Mouse (Mus musculus) ZHBTc4 (cell line): ENCODE data around the gene Wdfy4.

Experiments
- DNase-seq: peaks from one replicate; pipeline ENCODE4 v3.0.0-alpha.2; 2011; ENCODE audit warnings: low read depth, low spot score

Wdfy4 gene

DNA sequence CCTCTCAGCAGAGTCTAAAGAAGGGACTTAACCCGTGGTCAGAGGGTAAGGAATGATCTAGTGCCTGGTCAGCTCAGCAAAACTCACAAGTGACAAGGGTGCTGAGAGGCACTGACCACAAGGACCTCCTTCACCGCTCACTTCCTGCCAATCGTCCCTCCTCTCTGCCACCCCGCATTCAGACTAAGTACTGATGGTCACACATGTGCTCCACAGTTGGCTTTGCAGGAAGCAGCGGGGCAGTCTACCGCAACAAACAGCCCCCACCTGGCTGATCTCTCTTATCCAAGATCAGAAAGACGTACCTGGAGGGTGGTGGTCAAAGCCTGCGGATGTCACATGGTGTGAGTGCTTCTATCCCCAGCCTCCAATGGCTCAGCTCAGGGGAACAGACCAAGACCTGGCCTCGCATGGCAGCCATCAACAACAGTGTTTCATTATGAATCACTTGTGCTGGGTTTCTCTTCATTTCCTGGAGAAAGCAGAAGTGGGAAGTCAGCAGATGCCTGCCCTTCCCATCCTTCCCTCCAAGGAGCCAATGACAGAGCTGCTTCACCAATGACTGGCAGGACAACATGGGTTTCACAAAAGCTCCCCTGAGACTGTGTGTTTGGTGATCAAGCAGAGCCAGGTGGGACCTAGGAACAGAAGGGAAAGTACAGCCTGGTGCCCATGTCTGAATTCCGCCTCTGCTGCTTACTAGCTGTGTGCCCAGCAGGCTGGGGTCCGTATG is at the start of gene Wdfy4:
Gene Wdfy4, minus strand, starts transcription at position 441 of the 733 bp plus-strand sequence.
- no peak for DNase-seq

DNA sequence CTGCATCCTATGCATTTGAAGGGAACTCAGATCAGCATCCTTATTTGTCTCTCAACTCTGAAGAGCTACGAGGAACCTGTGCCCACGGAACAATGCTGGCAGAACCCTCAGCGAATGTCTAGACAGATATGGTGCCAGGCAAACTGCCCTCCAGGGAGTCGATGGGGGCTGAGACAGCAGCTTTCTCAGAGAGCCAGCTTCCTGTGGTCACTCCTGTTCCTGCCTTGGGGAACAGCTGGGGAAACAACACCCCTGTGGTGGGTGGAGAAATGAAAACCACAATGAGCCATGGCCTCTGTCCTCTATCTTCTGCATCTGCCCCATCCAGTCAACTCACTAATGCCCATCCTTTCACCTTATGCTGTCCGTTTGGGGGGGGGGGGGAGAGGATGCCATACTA is 46.7 kb upstream of the Wdfy4 start:
- DNase-seq, result no peak

DNA sequence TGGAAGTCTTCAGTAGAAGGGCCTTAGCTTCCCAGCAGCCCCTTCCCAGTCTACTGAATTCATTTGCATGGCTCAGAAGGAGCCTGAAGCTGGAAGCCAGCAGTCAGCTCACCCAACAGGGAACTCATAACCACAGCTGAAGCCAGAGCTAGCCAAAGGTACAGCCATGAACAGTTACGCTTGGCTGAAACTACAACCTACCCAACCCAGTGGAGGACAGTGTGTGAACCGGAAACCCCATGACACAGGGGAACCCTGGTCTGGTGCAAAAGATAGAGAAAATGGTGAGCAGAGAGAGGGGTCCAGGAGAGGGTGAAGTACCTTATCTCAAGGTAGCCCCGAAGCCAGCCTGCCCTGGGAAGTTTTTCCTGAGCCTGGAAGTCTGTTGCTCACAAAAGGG is 46.0 kb upstream of the Wdfy4 start:
- no peak for DNase-seq

DNA sequence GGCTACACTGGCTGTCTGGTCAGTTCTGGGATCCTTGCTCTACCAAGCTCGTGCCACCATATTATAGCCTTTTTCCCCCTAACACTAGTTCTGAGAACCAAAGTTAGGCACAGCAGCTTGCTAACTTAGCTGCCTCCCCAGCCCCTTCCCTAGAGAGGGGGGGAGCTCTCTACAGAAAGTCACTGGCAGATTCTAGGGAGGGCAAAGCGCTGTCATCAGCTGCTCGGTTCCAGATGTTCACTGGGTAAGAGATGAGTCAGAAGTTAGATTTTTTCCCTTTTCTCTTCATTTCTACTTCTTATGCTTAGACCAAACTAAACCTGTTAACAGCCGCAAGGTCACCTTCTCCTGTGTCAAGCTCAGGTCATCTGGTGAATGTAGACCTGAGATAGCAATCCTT is 45.4 kb upstream of the Wdfy4 start:
- DNase-seq, result no peak

DNA sequence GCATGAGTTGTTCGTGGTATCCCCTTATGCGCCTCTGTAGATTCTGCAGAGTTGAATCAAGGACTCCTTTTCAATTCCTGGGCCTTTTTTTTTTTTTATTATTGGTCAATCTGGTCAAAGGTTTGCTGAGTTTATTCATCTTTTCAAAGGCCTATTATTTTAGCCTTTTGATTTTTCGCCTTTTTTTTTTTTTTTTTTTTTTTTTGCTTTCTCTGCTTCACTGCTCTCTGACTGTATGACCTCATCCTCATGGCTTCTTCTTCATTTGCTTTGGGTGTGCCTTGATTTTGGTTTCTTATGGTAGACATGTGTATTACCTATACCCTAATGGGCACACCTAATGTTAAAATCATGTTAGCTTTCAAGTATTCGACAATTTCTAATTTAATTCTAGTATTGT is 39.9 kb upstream of the Wdfy4 start:
- no peak for DNase-seq

DNA sequence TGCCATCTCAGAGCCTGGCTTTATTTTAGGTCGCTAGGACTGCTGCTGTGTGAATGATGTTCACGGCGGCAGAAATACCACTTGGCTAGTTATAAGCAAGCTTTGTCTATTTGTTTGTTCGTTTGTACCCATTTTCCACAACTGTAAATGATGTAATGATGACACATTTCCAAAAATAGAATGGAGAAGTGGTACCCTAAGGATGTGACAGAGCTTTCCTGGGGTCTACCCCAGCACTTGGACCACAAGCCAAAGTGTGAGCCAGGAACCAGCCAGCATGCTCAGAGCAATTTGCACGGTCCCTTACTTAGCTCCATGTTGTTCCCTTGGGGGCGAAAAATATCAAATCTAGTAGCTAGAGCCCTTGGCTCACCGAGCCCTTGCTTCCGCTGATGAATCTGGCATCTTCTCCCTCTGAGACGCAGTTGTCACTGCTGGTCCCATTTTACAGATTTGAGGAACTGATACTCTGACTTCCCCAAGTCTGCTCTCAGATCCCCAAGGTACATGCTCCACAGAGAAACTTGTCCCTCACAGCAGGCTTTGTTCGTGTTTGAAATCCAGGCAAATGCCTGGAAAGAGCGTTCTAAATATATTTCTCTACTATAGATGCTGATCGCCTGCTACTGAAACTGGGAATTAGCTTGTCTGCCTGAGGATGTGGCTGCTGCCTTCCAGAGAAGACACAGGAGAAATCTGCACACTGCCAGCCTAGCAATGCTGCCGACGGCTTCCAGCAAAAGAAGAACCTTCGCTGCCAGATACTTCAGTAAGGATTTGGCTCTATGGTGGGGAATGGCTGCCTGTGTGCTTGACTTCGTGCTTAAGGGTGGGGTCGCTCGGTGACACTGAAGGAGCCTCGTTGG is 31.3 kb upstream of the Wdfy4 start:
- no peak for DNase-seq

DNA sequence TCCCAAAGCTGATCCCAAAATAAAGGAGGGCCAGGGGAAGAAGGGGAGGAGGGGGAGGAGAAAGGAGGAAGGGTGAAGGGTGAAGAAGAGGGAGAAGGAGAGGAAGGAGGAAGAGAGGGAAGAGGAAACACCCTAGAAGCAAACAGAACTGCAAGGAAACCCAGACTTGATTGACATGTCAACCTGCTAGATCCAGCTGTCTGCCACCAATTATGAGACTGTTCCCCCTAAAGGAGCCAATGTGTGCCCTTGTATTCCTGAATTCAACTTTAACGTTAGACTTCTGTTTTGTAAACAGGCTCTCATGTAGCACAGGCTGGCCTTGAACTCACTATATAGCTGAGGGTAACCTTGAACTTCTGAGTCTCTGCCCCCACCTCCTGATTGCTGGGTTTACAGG is 29.9 kb upstream of the Wdfy4 start:
- peak; percentile 7 for DNase-seq

DNA sequence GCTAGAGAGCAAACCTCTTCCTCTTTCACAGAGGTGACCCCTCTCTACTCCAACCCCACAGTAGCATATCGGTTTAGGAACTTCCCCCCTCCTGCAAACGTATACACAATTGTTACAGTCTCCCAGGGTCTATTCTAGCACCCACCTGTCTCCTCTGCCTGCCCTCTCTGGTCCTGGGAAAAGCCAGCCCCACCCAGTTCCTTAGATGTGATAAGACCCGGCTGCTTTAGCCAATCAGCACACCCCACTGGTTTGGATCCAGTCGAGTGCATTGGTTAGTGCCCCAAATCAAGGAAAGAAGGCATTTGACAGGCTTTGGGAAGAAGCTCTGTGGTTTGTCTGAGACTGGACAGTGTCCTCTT is 29.4 kb upstream of the Wdfy4 start:
- DNase-seq, result no peak

DNA sequence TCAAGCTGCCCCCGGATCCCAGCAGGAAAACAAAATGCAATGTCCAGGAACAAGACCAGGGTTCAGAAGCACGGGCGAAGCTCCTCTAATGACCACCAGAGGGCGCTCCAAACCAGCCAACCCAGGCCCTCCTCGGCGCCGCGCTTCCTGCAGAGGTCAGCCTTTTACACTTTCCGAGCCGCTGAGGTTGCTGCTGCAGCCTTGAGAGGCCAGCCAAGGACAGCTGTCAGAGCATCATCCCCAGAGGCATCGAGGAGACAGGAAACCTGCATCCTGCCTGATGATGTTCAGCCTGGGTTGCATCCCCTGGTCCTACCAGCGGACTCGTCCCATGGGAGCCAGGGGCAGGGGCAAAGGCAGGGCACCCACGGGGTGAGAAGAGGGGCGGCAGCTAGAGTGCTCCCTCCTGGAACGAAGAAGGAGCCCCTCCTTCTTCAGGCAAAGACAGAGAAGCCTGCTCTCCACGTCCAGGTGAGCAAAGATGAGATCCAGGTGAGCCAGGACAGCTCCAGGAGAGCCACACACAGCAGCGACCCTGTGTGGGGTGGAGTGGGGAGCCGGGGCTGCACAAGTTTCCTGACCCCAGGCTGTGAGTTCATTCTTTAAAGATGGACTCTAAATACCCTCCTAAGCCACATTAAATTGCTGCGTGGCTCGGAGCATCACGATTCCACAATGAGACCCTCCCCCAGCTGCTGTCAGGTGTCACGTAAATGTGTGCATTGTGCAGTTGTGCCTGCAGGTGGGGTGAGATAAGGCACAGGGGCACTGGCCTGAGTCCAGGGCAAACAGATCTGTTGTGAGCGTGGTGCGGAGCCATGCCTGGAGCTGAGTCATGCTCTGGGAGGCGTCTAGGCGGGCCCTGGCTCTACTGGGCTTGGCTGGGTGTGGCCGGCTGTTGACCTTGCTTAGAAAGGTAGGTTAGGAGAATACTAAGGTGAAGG is 28.8 kb upstream of the Wdfy4 start, which contains the start of gene Arhgap22:
Gene Arhgap22, plus strand, starts transcription at position 204 of the 944 bp plus-strand sequence.
- DNase-seq, result peak; percentile 89

DNA sequence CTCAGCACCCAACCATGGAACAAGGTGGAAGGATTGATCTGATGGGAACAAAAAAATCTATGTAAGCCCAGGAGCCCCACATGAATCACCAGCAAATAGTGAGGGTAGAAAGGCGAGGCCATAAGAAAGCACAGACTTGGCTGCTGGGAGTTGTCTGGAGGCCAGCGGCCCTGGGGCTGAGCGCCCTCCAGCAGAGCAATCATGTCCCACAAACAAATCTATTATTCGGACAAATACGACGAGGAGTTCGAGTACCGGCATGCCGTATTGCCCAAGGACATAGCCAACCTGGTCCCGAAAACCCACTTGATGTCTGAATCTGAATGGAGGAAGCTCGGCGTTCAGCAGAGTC is 27.6 kb upstream of the Wdfy4 start:
- DNase-seq, result no peak

DNA sequence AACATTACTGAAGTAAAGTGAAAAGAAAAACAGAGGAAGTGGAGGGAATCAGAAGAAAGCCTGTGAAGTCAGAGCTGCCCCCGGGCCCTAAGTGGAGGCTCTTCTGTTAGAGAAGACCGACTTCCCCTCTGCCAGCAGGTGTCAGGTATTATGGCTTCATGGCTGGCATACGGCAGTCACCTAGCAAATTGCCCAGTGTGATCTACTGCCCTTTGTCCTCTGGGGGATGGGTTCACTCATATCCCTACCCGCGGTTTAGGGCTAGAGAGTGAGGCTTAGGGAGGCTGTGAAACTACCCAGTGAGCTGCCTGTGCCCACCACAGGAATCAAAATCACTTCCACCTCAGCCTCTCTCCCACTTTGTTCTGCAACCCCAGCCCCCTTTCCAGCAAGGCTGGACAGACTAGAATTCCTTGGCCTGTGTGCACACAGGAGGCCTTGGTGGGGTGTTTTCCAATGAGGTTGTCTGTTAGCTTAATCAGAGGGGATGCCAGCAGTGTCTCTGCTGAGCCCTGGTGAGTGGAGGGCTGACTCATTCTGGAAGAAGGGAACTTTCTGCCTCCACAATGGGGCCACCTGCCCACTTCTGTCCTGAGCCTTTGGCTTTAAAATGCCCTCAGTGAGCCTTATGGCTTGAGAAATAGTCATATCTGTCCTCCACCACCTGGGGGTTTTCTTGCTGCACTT is 27.1 kb upstream of the Wdfy4 start:
- no peak for DNase-seq

DNA sequence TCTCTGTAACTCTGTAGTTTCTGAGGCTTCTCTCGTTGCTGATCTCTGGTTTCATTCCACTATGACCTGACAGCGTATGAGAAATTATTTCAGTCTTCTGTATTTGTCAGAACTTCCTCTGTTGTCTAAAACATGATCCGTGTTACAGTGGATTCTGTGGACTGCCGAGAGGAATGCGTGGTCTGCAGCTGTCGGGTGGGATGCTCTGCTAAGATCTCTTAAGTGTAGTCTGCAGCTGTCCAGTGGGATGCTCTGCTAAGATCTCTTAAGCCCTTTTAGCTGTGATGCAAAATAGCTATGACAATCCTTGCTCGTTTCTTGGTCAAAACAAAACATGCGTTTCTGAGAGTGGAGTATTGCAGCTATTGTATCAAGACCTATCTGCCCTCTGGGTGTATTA is 25.5 kb upstream of the Wdfy4 start:
- no peak for DNase-seq

DNA sequence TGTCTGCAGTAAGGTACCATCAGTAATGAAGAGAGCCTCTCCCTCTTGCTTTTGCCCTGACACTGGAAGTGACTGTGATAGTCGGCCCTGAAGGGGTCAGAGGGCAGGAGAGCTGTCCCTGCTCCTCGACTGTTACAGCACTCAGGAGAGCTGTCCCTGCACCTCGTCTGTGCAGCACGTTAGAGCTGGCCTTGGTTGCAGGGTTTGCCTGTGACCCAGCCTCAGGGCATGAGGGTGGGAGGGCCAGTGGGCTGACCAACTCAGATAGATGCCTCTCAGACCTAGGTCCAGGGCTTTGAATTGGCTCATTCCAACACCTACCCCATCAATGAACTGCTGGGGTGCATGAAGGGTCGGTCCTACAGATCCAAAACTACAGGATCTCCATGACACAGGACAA is 23.0 kb upstream of the Wdfy4 start:
- no peak for DNase-seq

DNA sequence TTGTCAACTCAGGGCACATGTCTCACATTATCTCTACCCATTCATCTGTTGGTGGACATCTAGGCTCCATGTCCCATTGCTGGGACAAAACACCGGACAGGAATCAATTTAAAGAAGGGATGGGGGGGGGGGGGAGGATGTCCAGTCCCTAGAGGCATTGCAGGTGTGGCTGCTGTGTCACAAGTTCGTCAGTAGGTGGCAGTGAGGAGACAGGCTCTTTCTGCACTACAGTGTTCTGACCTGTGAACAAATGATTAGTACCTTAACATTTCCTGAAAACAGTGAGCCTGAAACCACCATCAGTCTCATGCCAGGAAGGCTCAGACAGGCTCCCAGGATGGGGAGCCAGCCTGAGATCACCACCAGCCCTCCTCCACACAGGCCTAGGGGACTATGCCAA is 21.7 kb upstream of the Wdfy4 start:
- peak; percentile 58 for DNase-seq

DNA sequence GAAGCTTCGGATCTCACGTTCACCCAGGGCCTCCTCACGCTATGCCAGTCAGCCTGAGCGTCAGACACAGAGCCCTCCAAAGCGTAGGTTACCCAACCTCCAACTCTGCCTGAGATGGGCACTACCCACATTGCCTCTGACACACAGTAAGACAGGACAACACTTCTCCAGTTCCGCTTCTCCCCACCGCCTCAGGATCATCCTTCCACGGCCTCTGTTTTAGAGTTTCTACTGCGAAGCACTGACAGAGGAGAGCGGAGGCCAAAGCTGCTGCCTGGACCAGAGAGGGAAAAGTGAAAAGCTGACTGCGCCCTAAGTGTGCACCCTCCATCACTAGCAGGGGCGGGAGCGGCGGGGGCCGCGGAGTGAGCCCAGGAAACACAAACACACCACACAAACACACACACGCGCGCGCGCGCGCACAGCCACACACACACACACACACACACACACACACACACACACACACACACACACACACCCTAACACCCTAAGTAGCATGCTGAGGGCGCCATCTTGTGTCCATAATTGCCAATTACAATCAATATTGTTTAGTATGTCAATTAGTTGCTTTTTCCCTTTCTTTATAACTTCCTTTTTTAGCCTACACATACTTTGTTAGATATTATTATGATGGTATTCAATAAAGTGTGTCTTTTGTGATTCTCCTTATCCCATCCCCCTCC is 20.1 kb upstream of the Wdfy4 start:
- peak; percentile 18 for DNase-seq

DNA sequence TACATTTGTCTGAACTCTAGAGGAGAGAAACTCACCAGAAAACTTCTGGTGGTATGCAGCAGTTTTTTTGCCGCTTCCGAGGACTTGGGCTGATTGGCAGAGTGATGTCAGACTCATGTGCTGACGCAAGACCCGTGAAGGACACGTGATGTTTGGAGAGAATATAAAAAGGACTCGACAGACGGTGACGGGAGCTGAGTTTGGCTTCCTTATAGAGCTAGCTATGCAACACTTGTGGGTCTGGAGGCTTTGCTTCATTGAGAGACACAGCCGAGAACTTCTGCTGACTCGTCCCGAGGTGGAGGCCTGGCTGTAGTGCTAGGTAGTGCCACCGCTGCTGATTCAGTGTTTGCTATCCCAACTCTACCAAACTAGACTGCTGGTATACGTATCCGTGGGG is 18.5 kb upstream of the Wdfy4 start:
- no peak for DNase-seq

DNA sequence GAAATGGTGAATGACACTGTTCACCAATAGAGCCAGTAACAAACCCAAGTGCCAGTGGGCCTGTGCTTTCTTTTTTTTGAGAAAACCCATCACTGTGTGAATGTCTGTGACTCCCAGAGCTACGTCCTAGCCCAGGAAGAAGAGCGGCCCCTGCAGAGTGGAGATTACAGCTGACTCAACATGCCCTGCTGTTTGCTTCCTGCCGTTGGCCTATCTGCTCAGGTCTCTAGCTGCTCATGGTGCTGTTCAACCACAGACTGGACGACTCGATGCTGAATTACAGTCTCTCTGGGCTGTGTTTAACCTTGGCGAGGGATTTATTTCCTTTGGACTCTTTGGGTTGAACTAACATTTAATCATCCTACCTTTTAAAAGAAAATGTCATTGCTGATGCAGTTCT is 17.6 kb upstream of the Wdfy4 start:
- DNase-seq, result no peak

DNA sequence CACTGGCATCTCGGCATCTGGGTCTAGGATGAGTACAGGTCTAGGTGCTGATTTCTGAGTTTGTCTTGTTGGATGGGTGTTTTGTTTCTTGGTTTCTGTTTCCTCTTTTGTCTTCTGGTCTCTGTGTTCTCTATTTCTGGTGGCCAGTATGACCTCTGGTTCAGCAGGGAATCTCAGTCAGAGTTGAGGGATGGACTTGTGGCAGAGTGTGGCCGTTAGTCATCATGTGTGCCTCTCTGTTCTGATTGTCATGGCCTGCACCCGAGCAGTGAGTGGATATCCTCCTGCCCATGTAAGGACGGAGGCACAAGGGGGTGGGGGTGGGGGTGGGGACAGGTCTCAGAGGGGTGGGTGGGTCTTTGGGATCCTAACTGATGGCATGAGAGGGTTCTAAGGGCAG is 16.9 kb upstream of the Wdfy4 start:
- no peak for DNase-seq

DNA sequence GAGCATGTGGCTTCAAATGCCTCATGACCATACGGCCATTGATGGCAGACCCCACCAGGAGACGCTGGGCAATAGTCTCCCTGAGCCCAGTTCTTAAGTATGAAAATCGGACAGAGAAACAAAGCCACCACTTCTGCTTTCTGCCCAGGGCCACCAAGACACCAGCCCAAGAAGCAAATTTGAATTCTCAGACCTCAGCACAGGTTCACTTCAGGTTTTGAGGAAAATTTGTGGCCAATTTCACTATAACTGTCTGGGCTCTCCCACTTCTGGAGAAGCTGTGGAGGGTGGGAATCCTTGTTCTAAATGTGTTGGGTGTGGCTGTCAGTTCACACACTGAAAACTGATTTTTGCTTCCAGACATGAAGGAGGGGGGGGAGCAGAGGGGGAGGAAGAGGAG is 8.9 kb upstream of the Wdfy4 start:
- DNase-seq, result no peak

DNA sequence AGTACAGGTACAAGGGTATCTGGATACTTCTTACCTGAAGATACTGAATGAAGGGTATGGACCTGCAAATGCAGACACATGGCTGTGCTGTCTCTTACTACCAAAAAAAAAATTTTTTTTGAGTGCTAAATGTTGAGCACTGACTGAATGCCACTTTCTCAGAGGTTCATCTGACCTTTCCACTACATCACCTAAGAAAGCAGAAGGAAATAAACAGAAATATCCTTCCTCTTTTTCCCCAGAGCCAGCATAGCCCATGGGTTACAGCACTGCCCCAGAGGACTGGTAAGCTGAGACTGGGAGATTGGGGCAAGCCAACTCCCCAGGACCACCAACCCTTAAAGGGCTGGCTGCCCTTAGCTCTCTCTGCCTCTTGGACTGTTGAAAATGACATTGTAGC is 8.5 kb upstream of the Wdfy4 start:
- no peak for DNase-seq

DNA sequence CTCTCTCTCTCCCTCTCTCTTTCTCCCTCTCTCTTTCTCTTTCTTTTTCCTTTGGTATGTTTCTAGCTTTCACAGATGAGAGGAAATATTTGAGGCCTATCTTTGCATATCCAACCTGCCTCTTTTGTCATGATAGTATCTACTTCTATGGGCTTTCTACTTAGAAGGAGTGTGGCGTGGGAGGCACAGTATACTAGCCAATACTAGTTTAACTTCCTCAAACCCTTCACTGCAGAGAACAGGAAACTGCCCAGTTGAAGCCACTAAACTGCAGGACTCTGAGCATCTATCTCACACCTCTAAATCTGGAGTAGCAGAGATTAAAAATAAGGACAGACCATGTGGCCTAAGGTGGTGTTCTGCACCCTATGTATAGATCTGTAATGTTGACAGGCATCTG is 5.3 kb upstream of the Wdfy4 start:
- DNase-seq, result no peak
